Mouse (Mus musculus) neural tube, embryonic 11.5 days (tissue): ENCODE measurements around the gene Mllt11. TPM values are rescaled to one million over a fixed set of nuclear protein-coding genes. Genes with fewer than 3 reads are reported as not detected.

Experiments
- ATAC-seq: fragments of 200-750 bp; cut with Nextera tagmentation; 2 replicates; pipeline ENCODE4 v1.8.0; 2017; ENCODE audit warnings: moderate number of reproducible peaks, mild to moderate bottlenecking, moderate TSS enrichment, moderate library complexity; ENCODE audit not compliant: insufficient read depth, low FRiP score, low TSS enrichment
- DNase-seq: peaks from one replicate; pipeline ENCODE4 v3.0.0-alpha.2; 2015; ENCODE audit warnings: low spot score
- H3K27ac ChIP-seq: fragments of 300-500 bp; sonication (generic); 2 replicates; pipeline ENCODE4 v1.5.1; 2014; ENCODE audit warnings: low read depth, mild to moderate bottlenecking, low read length
- H3K27me3 ChIP-seq: fragments of 300-500 bp; sonication (generic); 2 replicates; pipeline ENCODE4 v1.6.1; 2014; ENCODE audit warnings: mild to moderate bottlenecking, low read length, mixed read lengths; ENCODE audit not compliant: control insufficient read depth, insufficient read depth
- H3K36me3 ChIP-seq: fragments of 300-500 bp; sonication (generic); 2 replicates; pipeline ENCODE4 v1.6.1; 2014; ENCODE audit warnings: mild to moderate bottlenecking, low read length, moderate library complexity, mixed read lengths; ENCODE audit not compliant: control insufficient read depth, insufficient read depth
- H3K4me1 ChIP-seq: fragments of 300-500 bp; sonication (generic); 2 replicates; pipeline ENCODE4 v1.6.1; 2014; ENCODE audit warnings: low read length, mixed read lengths; ENCODE audit not compliant: control insufficient read depth, insufficient read depth
- H3K4me2 ChIP-seq: fragments of 300-500 bp; sonication (generic); 2 replicates; pipeline ENCODE4 v1.6.1; 2014; ENCODE audit warnings: low read depth, mild to moderate bottlenecking, moderate library complexity
- H3K4me3 ChIP-seq: fragments of 300-500 bp; sonication (generic); 2 replicates; pipeline ENCODE4 v1.5.1; 2014; ENCODE audit warnings: low read depth, low read length
- H3K9ac ChIP-seq: fragments of 300-500 bp; sonication (generic); 2 replicates; pipeline ENCODE4 v1.6.1; 2014; ENCODE audit warnings: mild to moderate bottlenecking, low read length
- H3K9me3 ChIP-seq: fragments of 300-500 bp; sonication (generic); 2 replicates; pipeline ENCODE4 v1.6.1; 2016; ENCODE audit warnings: low read length; ENCODE audit not compliant: control insufficient read depth
- WGBS: fragments of 180-500 bp; shearing (Covaris S2); extraction: QIAGEN DNeasy Blood & Tissue Kit; methylation state at CpG from one replicate; pipeline ENCODE4 v1.1.7; 2014; 5-methylcytosine and 5-hydroxymethylcytosine counted together
- polyA plus RNA-seq: library from polyadenylated mRNA; unstranded; fragments of >200 nt; fragmentation: Nextera tagmentation; extraction: Ambion mirVana; gene quantifications from 2 replicates; pipeline ENCODE4 v1.2.1, GENCODE M21; 2014

Gene Mllt11
- polyA plus RNA-seq, 1 experiment from 2014 or later = 176 TPM

DNA sequence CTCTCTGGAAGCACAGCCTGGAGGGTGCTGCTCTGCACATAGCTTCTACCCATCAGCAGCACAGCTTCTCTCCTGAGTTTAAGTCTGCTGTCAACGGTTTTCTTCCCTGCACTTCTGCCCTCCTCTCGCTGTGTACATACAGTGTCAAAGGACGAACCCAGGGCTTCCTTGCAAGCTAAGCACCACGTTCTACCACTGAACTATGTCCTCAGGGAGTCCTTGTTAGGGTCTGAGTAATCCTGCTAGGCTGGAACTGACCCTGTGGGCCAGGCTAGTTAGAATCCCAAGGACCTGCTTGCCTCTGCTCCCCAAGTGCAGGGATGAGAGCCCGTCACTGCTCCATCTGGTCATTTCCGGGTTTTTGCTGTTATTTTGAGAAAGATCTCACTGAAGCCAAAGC lies 45.1 kb downstream of the Mllt11 start:
- 90% methylated on average over 6 of the region's 6 CpGs for WGBS
- Histone ChIP-seq H3K9ac (no peak overlapping the region), H3K4me1 (no peaks in the 10 kb centered on the region), H3K27me3 (no peaks in the 10 kb centered on the region), H3K4me3 (no peak overlapping the region), H3K27ac (no peak overlapping the region), H3K36me3 (peaks cover 9% of the 10 kb centered on the region), H3K9me3 (no peaks in the 10 kb centered on the region), H3K4me2 (no peak overlapping the region)
- ATAC-seq (no peak), DNase-seq (no peak)

- DNase-seq = no peak
- WGBS = 98% methylated on average over 2 of the region's 2 CpGs
- peaks cover 9% of the 10 kb centered on the region for H3K36me3 ChIP-seq
Measured at GRCm38 (mm10) chr3:95186100-95186499, 45.9 kb downstream of the Mllt11 start.

GRCm38 (mm10) chr3:95184796-95185577 lies 47.0 kb downstream of the Mllt11 start:
- Histone ChIP-seq H3K4me1 (no peaks in the 10 kb centered on the region), H3K27ac (no peak overlapping the region), H3K9ac (no peak overlapping the region), H3K4me2 (no peak overlapping the region), H3K36me3 (peaks cover 7% of the 10 kb centered on the region), H3K9me3 (no peaks in the 10 kb centered on the region), H3K4me3 (no peak overlapping the region), H3K27me3 (no peaks in the 10 kb centered on the region)
- DNase-seq (no peak), ATAC-seq (no peak)
- 92% methylated on average over 9 of the region's 9 CpGs for WGBS

More at GRCm38 (mm10) chr3:95186100-95186499, 45.9 kb downstream of the Mllt11 start:
- no peak overlapping the region for H3K9ac ChIP-seq
- no peak overlapping the region for H3K4me3 ChIP-seq
- ATAC-seq = no peak
- no peak overlapping the region for H3K27ac ChIP-seq
- H3K27me3 ChIP-seq = no peaks in the 10 kb centered on the region
- no peaks in the 10 kb centered on the region for H3K9me3 ChIP-seq
- no peak overlapping the region for H3K4me2 ChIP-seq
- no peaks in the 10 kb centered on the region for H3K4me1 ChIP-seq

DNA sequence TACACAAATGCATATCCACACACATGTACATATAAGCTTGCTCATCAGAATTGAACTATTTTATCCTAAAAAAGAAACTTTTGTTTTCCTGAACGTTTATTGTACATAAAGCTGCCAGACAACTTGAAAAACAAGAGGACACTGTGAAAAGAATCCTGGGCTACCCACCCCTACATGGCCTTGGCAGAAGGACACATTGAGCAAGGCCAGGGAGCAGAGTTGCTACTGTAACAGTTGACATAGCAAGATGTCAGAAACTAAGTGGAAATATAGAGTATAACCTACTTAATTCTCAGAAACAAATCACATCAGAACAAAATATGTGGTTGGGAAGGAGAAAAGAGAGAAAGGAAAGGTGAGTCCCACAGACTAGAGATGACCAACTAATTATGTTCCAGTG lies 50.1 kb downstream of the Mllt11 start:
- DNase-seq = no peak
- Histone ChIP-seq H3K4me3 (no peak overlapping the region), H3K4me2 (no peak overlapping the region), H3K36me3 (peaks cover 5% of the 10 kb centered on the region), H3K9me3 (no peaks in the 10 kb centered on the region), H3K27ac (no peak overlapping the region), H3K27me3 (no peaks in the 10 kb centered on the region), H3K9ac (no peak overlapping the region), H3K4me1 (no peaks in the 10 kb centered on the region)
- no peak for ATAC-seq
- WGBS = 63% methylated on average over 1 of the region's 1 CpGs

GRCm38 (mm10) chr3:95179890-95180289 lies 52.1 kb downstream of the Mllt11 start:
- Histone ChIP-seq H3K36me3 (peaks cover 2% of the 10 kb centered on the region; the same call in 1 of the 2 replicates), H3K4me2 (no peak overlapping the region), H3K9me3 (no peaks in the 10 kb centered on the region), H3K4me3 (no peak overlapping the region), H3K27ac (no peak overlapping the region), H3K9ac (no peak overlapping the region), H3K27me3 (no peaks in the 10 kb centered on the region), H3K4me1 (no peaks in the 10 kb centered on the region)
- DNase-seq = no peak
- no peak for ATAC-seq
- WGBS = 71% methylated on average over 3 of the region's 3 CpGs

DNA sequence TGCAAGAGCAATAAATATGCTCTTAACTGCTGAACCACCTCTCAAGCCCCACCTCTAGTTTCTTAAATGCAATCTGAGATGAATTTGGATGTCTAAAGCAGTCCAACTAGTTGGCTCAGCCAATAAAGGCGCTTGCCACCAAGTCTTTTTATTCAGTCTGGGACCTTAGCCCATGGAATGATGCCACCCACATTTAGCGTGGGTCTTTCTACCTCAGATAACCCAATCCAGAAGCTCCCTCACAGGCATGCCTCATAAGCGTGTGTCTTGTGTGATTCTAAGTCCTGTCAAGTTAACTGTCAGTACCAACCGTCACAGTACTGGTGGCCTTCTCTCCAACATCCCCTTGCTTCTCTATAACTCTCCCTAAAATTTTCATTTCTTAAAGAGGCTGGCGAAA lies 53.0 kb downstream of the Mllt11 start:
- no peak for ATAC-seq
- H3K9me3 ChIP-seq = no peaks in the 10 kb centered on the region
- peaks cover under 1% of the 10 kb centered on the region for H3K27me3 ChIP-seq
- peaks cover 2% of the 10 kb centered on the region; the same call in 1 of the 2 replicates for H3K36me3 ChIP-seq
- H3K4me3 ChIP-seq = no peak overlapping the region
- H3K9ac ChIP-seq = no peak overlapping the region
- no peak overlapping the region for H3K4me2 ChIP-seq
- H3K27ac ChIP-seq = no peak overlapping the region
- DNase-seq = no peak
- H3K4me1 ChIP-seq = no peaks in the 10 kb centered on the region
- 86% methylated on average over 5 of the region's 5 CpGs for WGBS

DNA sequence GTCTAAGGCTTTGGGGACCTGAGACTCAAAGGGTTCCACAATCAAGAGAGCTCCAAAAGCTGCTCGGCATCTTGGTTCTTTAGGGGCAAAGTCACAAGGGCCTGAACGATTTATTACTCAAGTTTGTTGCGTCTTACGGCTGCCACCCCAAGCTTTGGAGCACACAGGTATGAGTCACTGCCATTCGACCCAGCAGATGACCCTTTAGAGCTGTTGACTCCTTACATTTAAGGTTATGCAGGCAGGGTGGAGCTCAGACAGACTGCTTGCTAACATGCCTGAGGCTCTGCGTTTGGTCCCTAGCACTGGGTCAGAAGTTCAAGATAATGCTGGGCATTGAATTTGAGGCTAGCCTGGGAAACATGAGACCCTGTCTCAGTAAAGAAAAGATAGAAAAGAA lies 54.4 kb downstream of the Mllt11 start:
- no peak for DNase-seq
- H3K4me3 ChIP-seq = no peak overlapping the region
- H3K4me1 ChIP-seq = peaks cover 3% of the 10 kb centered on the region; the same call in 1 of the 2 replicates
- no peak for ATAC-seq
- 70% methylated on average over 6 of the region's 6 CpGs for WGBS
- H3K27ac ChIP-seq = no peak overlapping the region
- no peak overlapping the region for H3K4me2 ChIP-seq
- H3K9me3 ChIP-seq = no peaks in the 10 kb centered on the region
- H3K27me3 ChIP-seq = peaks cover 14% of the 10 kb centered on the region
- H3K9ac ChIP-seq = no peak overlapping the region
- H3K36me3 ChIP-seq = peaks cover 2% of the 10 kb centered on the region; the same call in 1 of the 2 replicates

DNA sequence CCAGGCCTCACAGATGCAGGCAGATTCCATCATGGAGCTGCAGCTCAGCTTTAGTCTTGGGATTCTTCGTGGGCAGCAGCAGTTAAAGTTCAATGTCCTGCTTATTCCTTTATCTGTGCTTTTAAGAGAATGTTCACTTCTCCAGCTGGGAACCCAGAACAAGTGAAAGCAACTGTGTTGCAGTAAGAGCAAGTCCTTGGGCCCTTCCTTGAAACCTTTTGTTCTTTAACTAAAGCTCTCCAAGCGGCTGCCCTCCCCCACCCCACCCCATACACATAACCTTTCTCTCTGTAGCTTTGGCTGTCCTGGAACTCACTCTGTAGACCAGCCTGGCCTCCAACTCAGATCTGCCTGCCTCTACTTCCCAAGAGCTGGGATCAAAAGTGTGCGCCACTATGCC lies 55.5 kb downstream of the Mllt11 start:
- no peak for DNase-seq
- peaks cover 3% of the 10 kb centered on the region; the same call in 1 of the 2 replicates for H3K4me1 ChIP-seq
- no peak overlapping the region for H3K4me3 ChIP-seq
- H3K27me3 ChIP-seq = peaks cover 25% of the 10 kb centered on the region
- no peak overlapping the region for H3K4me2 ChIP-seq
- WGBS = 82% methylated on average over 3 of the region's 3 CpGs
- H3K36me3 ChIP-seq = peaks cover 7% of the 10 kb centered on the region
- H3K27ac ChIP-seq = no peak overlapping the region
- no peak for ATAC-seq
- H3K9ac ChIP-seq = no peak overlapping the region
- H3K9me3 ChIP-seq = no peaks in the 10 kb centered on the region

DNA sequence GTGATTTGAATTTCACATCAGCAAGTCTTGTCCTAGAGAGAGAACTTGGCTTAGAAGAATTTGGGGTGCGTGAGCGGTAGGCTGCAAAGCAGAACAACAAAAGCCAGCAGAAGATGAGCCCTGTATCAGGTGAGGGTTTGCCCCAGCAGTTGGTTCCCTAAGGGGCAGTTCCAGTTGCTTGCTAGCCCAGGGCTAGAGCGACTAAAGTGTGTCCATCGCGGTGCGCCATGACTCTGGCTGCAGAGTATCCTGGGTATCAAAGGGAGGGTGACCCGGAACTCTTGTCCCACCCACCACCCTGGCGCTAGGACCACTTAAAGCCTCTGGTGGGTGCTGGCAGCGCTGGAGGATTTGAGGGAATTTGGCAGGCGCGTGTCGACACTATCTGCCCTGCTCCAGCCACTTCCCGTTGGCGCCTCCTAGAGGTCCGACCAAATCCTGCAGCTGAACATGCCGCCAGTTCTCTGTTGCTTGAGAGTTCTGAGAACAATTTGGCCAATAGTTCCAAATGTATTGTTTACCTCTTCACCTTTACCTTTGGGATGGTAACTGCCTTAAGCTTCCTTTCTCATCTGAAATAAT lies 57.9 kb downstream of the Mllt11 start:
- ATAC-seq (peak; percentile 54), DNase-seq (peak; percentile 86)
- Histone ChIP-seq H3K4me3 (no peak overlapping the region), H3K27me3 (peaks cover 43% of the 10 kb centered on the region), H3K27ac (no peak overlapping the region), H3K36me3 (peaks cover 20% of the 10 kb centered on the region), H3K4me2 (no peak overlapping the region), H3K9me3 (no peaks in the 10 kb centered on the region), H3K4me1 (peaks cover 3% of the 10 kb centered on the region; the same call in 1 of the 2 replicates), H3K9ac (no peak overlapping the region)
- 2% methylated on average over 16 of the region's 16 CpGs for WGBS
